9 mouse cellular contexts compared by ENCODE assay signal in the genomic region with DNA sequence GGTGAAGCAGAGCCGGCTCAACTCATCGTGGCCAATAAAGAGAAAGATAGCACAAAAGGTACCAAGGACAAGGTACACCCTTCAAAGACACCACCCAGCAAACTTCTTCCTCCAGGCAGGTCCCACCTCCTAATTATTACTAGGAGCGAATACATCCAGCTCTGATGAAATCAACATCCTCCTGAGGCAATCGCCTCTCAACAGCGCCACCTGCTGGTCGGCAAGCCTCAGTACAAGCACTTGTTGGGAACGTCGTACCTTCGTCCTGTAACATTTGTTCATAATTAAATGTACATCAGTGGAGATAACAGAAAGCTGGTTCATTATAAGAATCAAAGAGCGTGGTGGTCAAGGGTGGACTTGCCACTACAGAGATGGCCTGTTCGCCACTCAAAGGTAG. TPM values are rescaled to one million over a fixed set of nuclear protein-coding genes. Genes with fewer than 3 reads are reported as not detected.
DNase-seq lines count a peak whose midpoint lies in the region; ATAC-seq and TF ChIP-seq lines count a peak whose summit lies in the region.
"Had no signal": no experiment of that assay in that cellular context is flagged by ENCODE, and none has a peak within 500 bp of the region (broad histone marks: within the 10 kb centered on the region; RNA-seq: fewer than 3 reads in every experiment).

No protein-coding gene starts in this region.

- no peaks in the 10 kb centered on the region for H3K27me3 ChIP-seq in intestine, embryonic 14.5 days (replicated peaks; ENCODE audit: control insufficient read depth, insufficient read depth, low read length)
- no peaks in the 10 kb centered on the region for H3K27me3 ChIP-seq in intestine, embryonic 16.5 days (replicated peaks; ENCODE audit: control insufficient read depth, insufficient read depth, low read length)
- H3K27me3 ChIP-seq in myocyte (ENCODE audit: control insufficient read depth, insufficient read depth, insufficient read length): no peaks in the 10 kb centered on the region

- H3K36me3 ChIP-seq in intestine, embryonic 14.5 days (ENCODE audit: control insufficient read depth, insufficient read depth, low read length): no peaks in the 10 kb centered on the region
- H3K36me3 ChIP-seq in intestine, embryonic 16.5 days (ENCODE audit: control insufficient read depth, insufficient read depth, low read length): no peaks in the 10 kb centered on the region
- no peaks in the 10 kb centered on the region for H3K36me3 ChIP-seq in myocyte (ENCODE audit: control insufficient read depth, insufficient read depth)

- TF ChIP-seq POLR2A in myocyte (IDR thresholded peaks at IDR 0.05; ENCODE audit: insufficient read length, low read depth): no peak

- no peaks in the 10 kb centered on the region for H3K9me3 ChIP-seq in intestine, embryonic 14.5 days (ENCODE audit: control insufficient read depth, low read length)
- no peaks in the 10 kb centered on the region for H3K9me3 ChIP-seq in intestine, embryonic 16.5 days (ENCODE audit: control insufficient read depth, low read length)

- no peak overlapping the region for H3K9ac ChIP-seq in intestine, embryonic 14.5 days (ENCODE audit: low read length)
- H3K9ac ChIP-seq in intestine, embryonic 16.5 days (ENCODE audit: low read depth, low read length): no peak overlapping the region

- H3K4me2 ChIP-seq in intestine, embryonic 14.5 days (ENCODE audit: low read length): no peak overlapping the region
- no peak overlapping the region for H3K4me2 ChIP-seq in intestine, embryonic 16.5 days (ENCODE audit: low read depth, low read length)
- H3K4me2 ChIP-seq in myocyte (ENCODE audit: low read depth): peak overlapping the region; percentile 35

- no peaks in the 10 kb centered on the region for H3K4me1 ChIP-seq in intestine, embryonic 14.5 days (replicated peaks; ENCODE audit: control insufficient read depth, insufficient read depth, low read length)
- no peaks in the 10 kb centered on the region for H3K4me1 ChIP-seq in intestine, embryonic 16.5 days (ENCODE audit: control insufficient read depth, insufficient read depth, low read length)

- peak; percentile 83 for DNase-seq in intestine, embryonic 14.5 days (ENCODE audit: low spot score)
- DNase-seq in ES-CJ7 (ENCODE audit: low read depth, low spot score): peak; percentile 70
- DNase-seq in c-Kit-positive CD71-positive TER-119-positive erythroid progenitor cells, embryonic 14.5 days (ENCODE audit: low spot score): peak; percentile 42
- peak; percentile 39 to 63 for DNase-seq in frontal cortex, postnatal 25 days (ENCODE audit: low spot score in 2 of 2)
- peak; percentile 62 to 70 for DNase-seq in left cerebral cortex, postnatal 10 days (ENCODE audit: extremely low spot score in 1 of 2, low spot score in 2 of 2)
- peak; percentile 57 for DNase-seq in thymus, postnatal 14 days

- no peak overlapping the region for H3ac ChIP-seq in myocyte (ENCODE audit: control insufficient read depth, insufficient read length)

- H3K4me3 ChIP-seq in intestine, embryonic 14.5 days (ENCODE audit: low read depth, low read length): no peak overlapping the region
- no peak overlapping the region for H3K4me3 ChIP-seq in intestine, embryonic 16.5 days (ENCODE audit: low read length)
- H3K4me3 ChIP-seq in myocyte: no peak overlapping the region
- H3K4me3 ChIP-seq: erythroblast, embryonic 14.5 days had no signal

- 16% methylated on average over 11 of the region's 11 CpGs for WGBS in intestine, embryonic 14.5 days
- 14% methylated on average over 11 of the region's 11 CpGs for WGBS in intestine, embryonic 16.5 days

- intact Hi-C loops in left cerebral cortex, postnatal 10 days (cut with DNase I): loop anchor here (2.0 to 5.0 kb wide), 4 partner anchors 96 to 1349 kb away; a partner anchor contains a TSS

- no peak for ATAC-seq in intestine, embryonic 14.5 days (replicated peaks; ENCODE audit: low FRiP score, low TSS enrichment, low read depth)
- no peak for ATAC-seq in intestine, embryonic 16.5 days

- no peaks in the 10 kb centered on the region for H3K79me2 ChIP-seq in myocyte (ENCODE audit: control insufficient read depth, insufficient read depth)

- no peak overlapping the region for H3K27ac ChIP-seq in intestine, embryonic 14.5 days (ENCODE audit: low read depth)
- H3K27ac ChIP-seq in intestine, embryonic 16.5 days (ENCODE audit: low read length): no peak overlapping the region

TF ChIP-seq in myocyte, 11 proteins besides CTCF, POLR2A, EP300 and RAD21:
- no peak for TF ChIP-seq USF1 (IDR thresholded peaks at IDR 0.05; ENCODE audit: low read depth)
- peak; percentile 91 for TF ChIP-seq CEBPB (IDR thresholded peaks at IDR 0.05; ENCODE audit: insufficient read depth, poor library complexity, severe bottlenecking)

RNA-seq across cellular contexts. Expression of a gene that starts 18.1 kb away (rescaled TPM):
- 36.5 and 41.9 TPM in 2 replicates for polyA plus RNA-seq in intestine, embryonic 14.5 days (2014; fragmentation: Nextera tagmentation; extraction: Ambion mirVana)
- polyA plus RNA-seq in intestine, embryonic 16.5 days (2015; fragmentation: Nextera tagmentation; extraction: Ambion mirVana): 8.9 and 9.7 TPM in 2 replicates
- 10 to 100 TPM; 92.2 to 92.6 TPM for total RNA-seq in left cerebral cortex, postnatal 10 days (2021)
- polyA plus RNA-seq in myocyte (2012; fragmentation: generic; extraction: Trizol): 23.0 TPM

RNA-seq across cellular contexts. Expression of a gene that starts 18.3 kb away (rescaled TPM):
- 15.9 and 16.0 TPM in 2 replicates for polyA plus RNA-seq in intestine, embryonic 14.5 days (2014; fragmentation: Nextera tagmentation; extraction: Ambion mirVana)
- 12.8 and 13.8 TPM in 2 replicates for polyA plus RNA-seq in intestine, embryonic 16.5 days (2015; fragmentation: Nextera tagmentation; extraction: Ambion mirVana)
- 10 to 100 TPM; 31.2 to 32.1 TPM for total RNA-seq in left cerebral cortex, postnatal 10 days (2021)
- polyA plus RNA-seq in myocyte (2012; fragmentation: generic; extraction: Trizol): 6.2 TPM
